Mouse (Mus musculus) cerebellum, adult 2 months (tissue): Measurements from ENCODE around the gene Fam69a.

ENCODE experiments used
- CTCF ChIP-seq: fragments of 200-500 bp; IDR thresholded peaks from 2 replicates; pipeline ENCODE4 v1.5.1; 2011; ENCODE audit warnings: low read depth, mild to moderate bottlenecking, control low read depth, low read length, moderate library complexity, borderline replicate concordance; ENCODE audit not compliant: insufficient read depth
- POLR2A ChIP-seq: fragments of 200-500 bp; IDR thresholded peaks from 2 replicates; pipeline ENCODE4 v1.6.1; 2011; ENCODE audit warnings: low read length, control low read depth, borderline replicate concordance; ENCODE audit not compliant: insufficient read depth

GRCm38 (mm10) chr5:107978289-107979035 is 8.4 kb downstream of the Fam69a start:
- TF ChIP-seq CTCF, result no peak
- no peak for TF ChIP-seq POLR2A
